Mouse (Mus musculus) cerebellum, postnatal 36 days (tissue): ENCODE measurements around the gene Gfod2.

Experiments
- DNase-seq, 2 experiments: peaks; one replicate each; pipeline ENCODE4 v3.0.0; 2021 to 2022; ENCODE audit warnings: mixed read lengths in 2 of 2

The Gfod2 gene

GRCm38 (mm10) chr8:105702001-105702401 lies 56.5 kb downstream of the Gfod2 start:
- DNase-seq, result peak; percentile 41 to 43

GRCm38 (mm10) chr8:105700966-105701824 lies 57.3 kb downstream of the Gfod2 start, which contains the start of the genes Acd and Pard6a:
Gene Acd (minus strand): TSS chr8:105701102.
Gene Pard6a (plus strand): TSS chr8:105701148.
- peak; percentile 96 to 97 for DNase-seq

- DNase-seq, result peak in 1 of 2 experiments; percentile 64
Observed at GRCm38 (mm10) chr8:105700566-105700965, 57.9 kb downstream of the Gfod2 start.

GRCm38 (mm10) chr8:105699488-105700215 lies 58.8 kb downstream of the Gfod2 start:
- DNase-seq, result no peak

GRCm38 (mm10) chr8:105698734-105699133 lies 59.7 kb downstream of the Gfod2 start:
- DNase-seq, result no peak

GRCm38 (mm10) chr8:105697196-105697780 lies 61.2 kb downstream of the Gfod2 start:
- no peak for DNase-seq

GRCm38 (mm10) chr8:105695080-105695780 lies 63.2 kb downstream of the Gfod2 start:
- no peak for DNase-seq

GRCm38 (mm10) chr8:105694051-105694799 lies 64.2 kb downstream of the Gfod2 start:
- peak; percentile 65 to 71 for DNase-seq

- DNase-seq, result peak; percentile 83 to 90
Observed at GRCm38 (mm10) chr8:105693648-105694047, 64.8 kb downstream of the Gfod2 start.

GRCm38 (mm10) chr8:105692449-105693182 lies 65.8 kb downstream of the Gfod2 start:
- peak in 1 of 2 experiments; percentile 4 for DNase-seq

GRCm38 (mm10) chr8:105690978-105691377 lies 67.5 kb downstream of the Gfod2 start:
- no peak for DNase-seq

GRCm38 (mm10) chr8:105689983-105690360 lies 68.5 kb downstream of the Gfod2 start:
- DNase-seq, result no peak

GRCm38 (mm10) chr8:105689256-105689982 lies 69.0 kb downstream of the Gfod2 start:
- DNase-seq, result no peak

GRCm38 (mm10) chr8:105688242-105688752 lies 70.2 kb downstream of the Gfod2 start:
- no peak for DNase-seq

GRCm38 (mm10) chr8:105687512-105687911 lies 71.0 kb downstream of the Gfod2 start:
- DNase-seq, result no peak

GRCm38 (mm10) chr8:105686551-105686950 lies 71.9 kb downstream of the Gfod2 start:
- no peak for DNase-seq

GRCm38 (mm10) chr8:105685796-105686308 lies 72.6 kb downstream of the Gfod2 start, which contains the start of gene Carmil2:
Gene Carmil2 (plus strand): TSS chr8:105686274.
- peak; percentile 49 to 54 for DNase-seq

- DNase-seq, result no peak
Observed at GRCm38 (mm10) chr8:105685325-105685724, 73.1 kb downstream of the Gfod2 start.

- DNase-seq, result no peak
Observed at GRCm38 (mm10) chr8:105677891-105678290, 80.6 kb downstream of the Gfod2 start.
